Mouse (Mus musculus) hindbrain, embryonic 12.5 days (tissue): Measurements from ENCODE around the gene Gm17660. TPM values are rescaled to one million over a fixed set of nuclear protein-coding genes. Genes with fewer than 3 reads are reported as not detected.

Experiments
- ATAC-seq: fragments of 200-750 bp; cut with Nextera tagmentation; 2 replicates; pipeline ENCODE4 v1.8.0; 2017; ENCODE audit warnings: moderate TSS enrichment; ENCODE audit not compliant: low FRiP score
- H3K27ac ChIP-seq: fragments of 300-500 bp; sonication (generic); 2 replicates; pipeline ENCODE4 v1.5.1; 2016; ENCODE audit warnings: mild to moderate bottlenecking
- H3K27me3 ChIP-seq: fragments of 300-500 bp; sonication (generic); 2 replicates; pipeline ENCODE4 v1.6.1; 2016; ENCODE audit warnings: mild to moderate bottlenecking
- H3K36me3 ChIP-seq: fragments of 300-500 bp; sonication (generic); 2 replicates; pipeline ENCODE4 v1.6.1; 2016; ENCODE audit warnings: mild to moderate bottlenecking
- H3K4me1 ChIP-seq: fragments of 300-500 bp; sonication (generic); 2 replicates; pipeline ENCODE4 v1.6.1; 2016
- H3K4me2 ChIP-seq: fragments of 300-500 bp; sonication (generic); replicated peaks from 2 replicates; pipeline ENCODE4 v1.6.1; 2016; ENCODE audit warnings: mild to moderate bottlenecking
- H3K4me3 ChIP-seq: fragments of 300-500 bp; sonication (generic); 2 replicates; pipeline ENCODE4 v1.5.1; 2016; ENCODE audit warnings: mild to moderate bottlenecking
- H3K9ac ChIP-seq: fragments of 300-500 bp; sonication (generic); 2 replicates; pipeline ENCODE4 v1.6.1; 2016; ENCODE audit warnings: mild to moderate bottlenecking, moderate library complexity
- H3K9me3 ChIP-seq: fragments of 300-500 bp; sonication (generic); replicated peaks from 2 replicates; pipeline ENCODE4 v1.6.1; 2016; ENCODE audit warnings: mild to moderate bottlenecking
- WGBS: fragments of 180-500 bp; shearing (Covaris S2); methylation state at CpG from one replicate; pipeline ENCODE4 v1.1.7; 2016; 5-methylcytosine and 5-hydroxymethylcytosine counted together
- polyA plus RNA-seq: library from polyadenylated mRNA; unstranded; fragments of >200 nt; fragmentation: Nextera tagmentation; extraction: Ambion mirVana; gene quantifications from 2 replicates; pipeline ENCODE4 v1.2.1, GENCODE M21; 2016

Gene Gm17660
- polyA plus RNA-seq, 1 experiment from 2014 or later = not detected

DNA sequence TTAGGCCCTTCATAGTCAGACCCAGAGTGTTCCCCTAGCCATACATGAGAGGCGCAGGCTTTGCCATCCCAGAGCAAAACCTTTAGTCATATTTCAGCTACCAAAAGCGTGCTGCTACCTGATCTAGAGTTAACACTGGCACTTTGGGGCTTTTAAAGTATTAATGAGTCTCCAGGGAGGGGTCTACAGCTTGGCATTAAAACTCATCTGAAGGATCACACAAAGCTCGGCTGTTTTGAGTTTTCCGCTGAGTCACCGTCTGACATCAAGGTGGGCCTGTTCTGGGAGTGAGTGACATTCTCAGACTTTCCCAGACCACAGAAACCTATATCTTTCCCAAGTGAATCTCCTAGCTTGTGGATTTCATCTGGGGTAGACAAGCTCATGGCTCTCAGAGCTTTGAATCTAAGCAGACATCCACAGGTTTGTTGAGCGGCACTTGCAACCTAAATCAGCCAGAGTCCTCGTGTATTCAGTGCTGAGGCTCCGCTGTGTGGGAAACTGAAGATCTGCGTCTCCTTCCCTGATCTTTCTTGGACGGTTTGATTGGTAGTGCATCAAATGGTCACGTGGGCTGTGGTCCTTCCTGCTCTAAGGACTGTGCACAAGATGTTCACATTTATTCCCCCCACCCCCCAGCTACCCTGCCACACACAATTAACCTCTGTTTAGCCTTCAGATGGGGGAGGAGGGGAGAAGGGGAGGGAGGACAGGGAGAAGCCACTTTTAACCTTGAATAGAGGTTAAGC lies 30.9 kb upstream of the Gm17660 start:
- Histone ChIP-seq H3K9me3 (no peaks in the 10 kb centered on the region), H3K27ac (peak overlapping the region; percentile 88), H3K27me3 (no peaks in the 10 kb centered on the region), H3K4me2 (peak overlapping the region; percentile 44), H3K4me1 (peaks cover 70% of the 10 kb centered on the region), H3K9ac (peak overlapping the region; percentile 45; the same call in 1 of the 2 replicates), H3K36me3 (no peaks in the 10 kb centered on the region), H3K4me3 (peak overlapping the region; percentile 20)
- WGBS = 35% methylated on average over 11 of the region's 11 CpGs
- peak; percentile 63 for ATAC-seq

DNA sequence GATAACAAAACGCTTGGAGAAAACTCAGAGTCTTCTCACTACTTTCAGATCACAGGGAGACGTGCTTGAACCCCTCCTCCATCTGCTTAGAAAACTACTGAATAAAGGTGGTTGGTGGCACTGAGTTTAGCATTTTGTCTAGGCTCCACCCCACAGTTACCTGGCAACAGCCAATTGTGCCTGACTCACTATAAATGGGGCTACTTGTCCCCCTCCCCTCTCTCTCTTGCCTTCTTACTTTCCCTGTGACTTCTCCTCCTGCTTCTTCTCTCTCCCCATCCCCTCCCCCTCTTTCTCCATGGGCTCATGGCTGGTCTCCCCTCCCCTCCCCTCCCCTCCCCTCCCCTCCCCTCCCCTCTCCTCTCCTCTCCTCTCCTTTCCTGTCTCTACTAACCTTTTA lies 26.7 kb upstream of the Gm17660 start:
- Histone ChIP-seq H3K27ac (no peak overlapping the region), H3K4me1 (peaks cover 48% of the 10 kb centered on the region), H3K27me3 (no peaks in the 10 kb centered on the region), H3K9me3 (no peaks in the 10 kb centered on the region), H3K4me2 (no peak overlapping the region), H3K9ac (no peak overlapping the region), H3K4me3 (no peak overlapping the region), H3K36me3 (no peaks in the 10 kb centered on the region)
- no peak for ATAC-seq
- 45% methylated on average over 2 of the region's 2 CpGs for WGBS

DNA sequence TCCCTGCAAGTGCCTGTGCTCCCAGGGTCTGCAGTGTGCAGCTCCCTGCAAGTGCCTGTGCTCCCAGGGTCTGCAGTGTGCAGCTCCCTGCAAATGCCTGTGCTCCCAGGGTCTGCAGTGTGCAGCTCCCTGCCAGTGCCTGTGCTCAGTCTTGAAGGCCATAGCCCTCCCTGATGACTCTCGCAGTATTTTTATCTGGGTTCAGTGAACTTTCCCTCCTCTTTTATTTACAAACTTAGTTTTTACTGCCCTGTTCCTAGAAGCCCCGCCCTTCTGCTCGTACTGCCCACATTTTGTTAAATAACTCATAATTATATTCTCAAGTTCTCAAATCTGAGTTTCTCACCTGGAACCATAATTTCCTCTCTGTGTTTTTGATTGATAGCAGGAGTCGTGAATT lies 25.8 kb upstream of the Gm17660 start:
- Histone ChIP-seq H3K4me1 (peaks cover 43% of the 10 kb centered on the region), H3K9me3 (no peaks in the 10 kb centered on the region), H3K27me3 (no peaks in the 10 kb centered on the region), H3K4me2 (no peak overlapping the region), H3K9ac (no peak overlapping the region), H3K4me3 (no peak overlapping the region), H3K36me3 (no peaks in the 10 kb centered on the region), H3K27ac (peak overlapping the region; percentile 55; the same call in 1 of the 2 replicates)
- no peak for ATAC-seq
- 71% methylated on average over 4 of the region's 4 CpGs for WGBS

DNA sequence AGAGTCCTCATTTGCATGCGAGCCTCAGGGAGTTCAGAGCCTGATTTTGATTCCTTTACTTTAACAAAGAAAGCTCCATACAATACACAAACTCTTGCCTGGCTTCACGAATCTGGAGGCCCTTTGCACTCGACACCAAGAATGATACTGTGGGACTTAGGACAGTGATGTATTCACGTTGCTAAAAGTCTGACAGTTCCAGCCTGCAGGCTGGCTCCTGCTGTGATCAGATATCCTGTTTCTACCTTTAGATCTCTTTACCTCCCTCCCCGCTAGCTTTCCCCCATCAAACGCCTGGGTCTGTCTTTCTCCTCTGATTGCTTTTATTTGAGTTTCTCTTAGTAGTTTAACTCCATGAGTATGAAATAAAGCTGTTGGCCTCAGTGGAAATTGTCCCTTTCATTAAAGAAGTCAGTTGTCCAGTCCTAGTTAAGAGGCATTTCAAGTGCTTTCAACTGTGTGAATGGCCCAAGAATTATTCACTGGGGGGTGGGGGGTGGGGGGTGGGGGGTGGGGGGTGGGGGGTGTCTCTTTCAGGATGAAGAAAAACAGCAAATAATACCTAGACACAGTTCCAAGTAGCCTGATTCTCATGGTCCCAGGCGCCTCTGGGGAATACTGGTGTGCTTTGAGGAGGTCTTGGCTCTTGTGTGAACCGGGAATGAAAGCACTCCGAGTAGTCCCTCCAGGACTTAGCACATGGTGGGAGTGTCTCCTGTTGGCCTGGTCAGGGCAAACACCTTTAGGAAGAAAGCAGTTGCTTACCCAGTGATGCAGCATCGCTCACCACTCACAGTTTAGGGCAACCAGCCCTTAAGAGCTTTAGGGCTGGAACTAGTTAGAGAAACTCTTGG lies 24.5 kb upstream of the Gm17660 start:
- no peak overlapping the region for H3K4me2 ChIP-seq
- no peaks in the 10 kb centered on the region for H3K27me3 ChIP-seq
- H3K27ac ChIP-seq = peak overlapping the region; percentile 55; the same call in 1 of the 2 replicates
- H3K4me3 ChIP-seq = no peak overlapping the region
- H3K9me3 ChIP-seq = no peaks in the 10 kb centered on the region
- WGBS = 11% methylated on average over 10 of the region's 10 CpGs
- no peaks in the 10 kb centered on the region for H3K36me3 ChIP-seq
- H3K4me1 ChIP-seq = peaks cover 35% of the 10 kb centered on the region
- ATAC-seq = peak; percentile 61
- no peak overlapping the region for H3K9ac ChIP-seq

DNA sequence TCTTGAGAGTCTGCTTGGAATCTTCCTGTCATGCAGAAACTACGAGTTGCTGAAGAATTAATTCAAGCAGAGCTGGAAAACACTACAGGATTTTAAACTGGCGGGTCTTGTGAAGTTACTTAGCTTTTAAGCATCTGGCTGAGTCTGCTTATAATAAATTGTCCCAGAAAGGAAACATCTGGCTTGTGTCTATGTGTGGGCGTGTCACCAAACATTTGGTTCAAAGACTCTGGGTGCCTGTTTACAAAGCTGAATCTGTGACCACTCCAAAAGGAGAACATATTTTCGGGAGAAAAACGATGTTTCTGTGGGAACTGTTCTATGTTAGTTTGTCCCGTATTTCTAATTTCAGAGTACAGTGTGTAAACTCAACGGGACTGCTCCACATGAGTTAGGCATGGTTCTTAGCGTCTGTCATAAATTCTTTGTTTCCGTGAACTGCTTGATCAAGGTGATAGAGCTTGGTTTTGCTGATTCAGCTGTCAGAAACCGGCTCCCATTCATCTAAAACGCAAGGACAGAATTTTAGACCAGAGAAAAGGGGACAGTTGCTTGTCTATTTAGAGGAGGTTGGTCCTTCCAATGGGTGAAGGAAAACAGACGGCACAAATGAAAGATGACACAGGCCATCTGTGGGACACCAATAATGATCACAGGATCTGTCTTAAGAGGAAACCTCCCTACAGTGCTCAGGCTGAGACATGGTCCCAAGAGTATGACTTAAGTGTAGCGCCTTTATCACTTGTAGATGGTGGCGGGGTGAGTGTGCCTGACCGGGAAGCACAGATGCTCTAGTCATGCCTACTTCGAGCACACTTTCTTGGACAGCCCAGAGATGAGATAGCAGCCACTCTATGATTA lies 18.9 kb upstream of the Gm17660 start:
- Histone ChIP-seq H3K9me3 (no peaks in the 10 kb centered on the region), H3K27me3 (no peaks in the 10 kb centered on the region), H3K4me3 (no peak overlapping the region), H3K27ac (no peak overlapping the region), H3K9ac (no peak overlapping the region), H3K4me2 (no peak overlapping the region), H3K36me3 (no peaks in the 10 kb centered on the region), H3K4me1 (0 out of 2 replicates have a peak, but pooled peaks cover 4% of the 10 kb centered on the region)
- WGBS = 82% methylated on average over 16 of the region's 16 CpGs
- ATAC-seq = no peak

DNA sequence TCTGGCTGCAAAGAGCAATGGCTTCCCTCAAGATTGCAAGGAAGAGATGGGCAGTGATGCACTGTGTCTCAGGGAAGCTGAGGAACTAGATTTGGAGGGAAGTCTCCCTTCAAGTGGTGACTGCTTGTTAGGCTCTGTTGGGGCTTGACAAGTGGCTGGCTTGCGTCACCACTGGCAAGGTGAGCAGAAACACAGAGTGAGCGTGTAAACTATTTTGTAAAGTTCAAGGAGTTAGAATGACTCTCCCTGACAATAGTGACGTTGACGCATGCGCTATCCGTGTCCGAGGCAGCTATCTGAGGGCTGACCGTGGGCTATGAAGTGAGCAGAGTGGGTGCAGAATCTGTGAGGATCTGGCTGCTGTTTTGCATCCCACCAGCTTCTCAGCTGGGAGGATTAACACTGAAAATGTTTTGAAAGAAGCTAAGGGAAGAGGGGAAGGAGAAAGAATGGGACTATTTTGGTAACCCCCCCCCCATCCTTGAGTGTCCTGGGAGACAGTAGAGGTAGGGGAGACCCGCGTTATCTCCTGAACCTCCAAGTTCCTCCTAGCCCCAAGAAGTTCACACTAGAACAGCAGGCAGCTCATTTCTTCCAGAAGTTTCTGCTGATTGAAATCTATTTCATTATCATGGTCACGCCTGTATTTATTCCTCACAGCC lies 18.1 kb upstream of the Gm17660 start:
- Histone ChIP-seq H3K27ac (no peak overlapping the region), H3K4me3 (no peak overlapping the region), H3K36me3 (no peaks in the 10 kb centered on the region), H3K4me2 (no peak overlapping the region), H3K9ac (no peak overlapping the region), H3K9me3 (no peaks in the 10 kb centered on the region), H3K4me1 (0 out of 2 replicates have a peak, but pooled peaks cover 4% of the 10 kb centered on the region), H3K27me3 (no peaks in the 10 kb centered on the region)
- ATAC-seq = no peak
- 85% methylated on average over 11 of the region's 11 CpGs for WGBS

DNA sequence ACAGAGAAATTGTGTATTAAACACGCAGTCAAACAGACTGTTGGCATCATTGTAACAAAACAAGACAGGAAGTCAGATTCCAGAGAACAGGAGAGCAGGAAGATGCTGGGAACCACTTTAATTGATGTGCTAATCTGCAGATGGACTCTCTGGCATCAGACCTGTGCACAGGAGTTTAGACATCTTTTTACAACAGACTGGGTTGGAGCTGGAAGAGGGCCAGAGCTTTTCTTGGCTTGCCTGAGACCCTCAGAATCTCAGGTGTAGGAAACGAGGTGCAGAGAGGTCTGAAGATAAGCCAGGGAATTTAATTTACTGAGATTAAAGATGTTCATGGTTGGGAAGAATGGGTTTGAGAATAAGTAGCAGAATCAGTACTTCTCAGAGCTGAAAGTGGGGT lies 12.3 kb upstream of the Gm17660 start:
- no peak for ATAC-seq
- H3K36me3 ChIP-seq = peaks cover 11% of the 10 kb centered on the region; the same call in 1 of the 2 replicates

DNA sequence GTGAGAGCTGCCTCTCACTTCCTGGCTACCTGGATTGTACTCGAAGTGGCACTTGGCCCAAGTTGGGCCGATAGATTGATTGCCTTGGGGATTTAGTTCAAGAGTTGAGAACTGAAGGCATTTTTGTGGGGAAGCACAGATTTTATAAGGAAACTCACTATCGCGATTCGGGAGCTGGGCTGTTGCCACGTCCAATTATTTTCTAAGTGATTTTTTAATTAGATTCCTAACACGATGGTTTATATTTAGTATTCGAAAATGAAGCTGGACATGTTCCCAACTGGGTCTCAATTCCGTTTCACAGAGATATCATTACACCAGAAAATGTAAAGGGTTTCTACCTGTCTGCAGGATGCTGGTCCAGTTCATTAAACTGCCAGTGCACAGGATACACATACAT lies 8.0 kb upstream of the Gm17660 start:
- Histone ChIP-seq H3K27me3 (no peaks in the 10 kb centered on the region), H3K27ac (no peak overlapping the region), H3K9me3 (no peaks in the 10 kb centered on the region), H3K4me1 (no peaks in the 10 kb centered on the region), H3K4me2 (no peak overlapping the region), H3K36me3 (peaks cover 11% of the 10 kb centered on the region; the same call in 1 of the 2 replicates), H3K9ac (no peak overlapping the region), H3K4me3 (no peak overlapping the region)
- WGBS = 88% methylated on average over 9 of the region's 9 CpGs
- ATAC-seq = no peak

More for the DNA sequence above, 12.3 kb upstream of the Gm17660 start:
- no peaks in the 10 kb centered on the region for H3K9me3 ChIP-seq
- H3K27ac ChIP-seq = no peak overlapping the region
- no peak overlapping the region for H3K4me3 ChIP-seq
- H3K27me3 ChIP-seq = no peaks in the 10 kb centered on the region
- H3K9ac ChIP-seq = no peak overlapping the region
- WGBS = 87% methylated on average over 2 of the region's 2 CpGs
- H3K4me2 ChIP-seq = no peak overlapping the region
- no peaks in the 10 kb centered on the region for H3K4me1 ChIP-seq

DNA sequence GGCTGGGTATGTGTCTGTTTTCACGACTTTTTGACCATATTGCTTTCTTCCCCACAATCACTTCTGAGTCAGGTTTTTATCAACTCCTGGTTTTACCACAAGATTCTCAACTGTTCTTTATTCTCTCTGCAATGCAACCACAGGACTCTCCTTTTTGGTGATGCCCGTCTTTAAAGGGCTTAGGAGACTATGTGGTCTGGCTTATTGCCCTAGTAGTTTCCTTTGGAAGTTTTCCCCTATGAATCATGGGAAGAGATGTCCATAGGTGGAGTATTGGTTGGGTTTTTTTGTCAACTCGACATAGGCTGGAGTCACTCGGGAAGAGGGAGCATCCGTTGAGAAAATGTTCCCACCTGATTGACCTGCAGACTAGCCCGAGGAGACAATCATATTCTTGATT lies 3.3 kb upstream of the Gm17660 start:
- no peak overlapping the region for H3K27ac ChIP-seq
- no peak for ATAC-seq

DNA sequence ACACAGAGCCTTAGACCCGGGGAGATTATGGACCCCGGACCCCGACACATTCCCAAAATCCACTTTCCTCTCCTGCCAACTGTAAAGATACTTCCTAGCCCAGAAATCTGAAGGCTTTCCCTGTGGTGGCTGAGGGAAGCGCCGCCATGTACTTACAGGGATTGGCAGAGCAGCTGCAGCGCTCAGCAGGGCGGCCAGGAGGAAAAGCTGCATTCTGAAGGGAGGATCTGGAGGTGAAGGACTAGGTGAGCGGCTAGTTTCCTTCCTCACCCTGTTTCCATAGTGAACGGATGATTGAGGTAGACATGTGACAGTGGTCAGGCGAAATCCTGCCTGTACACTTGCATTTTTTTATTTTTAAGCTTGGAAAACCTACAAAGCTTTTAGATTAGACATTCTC lies 1.0 kb downstream of the Gm17660 start:
- H3K36me3 ChIP-seq = no peaks in the 10 kb centered on the region
- H3K4me2 ChIP-seq = no peak overlapping the region
- peaks cover 14% of the 10 kb centered on the region for H3K4me1 ChIP-seq
- ATAC-seq = no peak
- no peak overlapping the region for H3K4me3 ChIP-seq
- no peak overlapping the region for H3K27ac ChIP-seq
- no peaks in the 10 kb centered on the region for H3K27me3 ChIP-seq
- 30% methylated on average over 10 of the region's 10 CpGs for WGBS
- H3K9me3 ChIP-seq = no peaks in the 10 kb centered on the region
- H3K9ac ChIP-seq = no peak overlapping the region

More for the DNA sequence above, 3.3 kb upstream of the Gm17660 start:
- Histone ChIP-seq H3K4me1 (no peaks in the 10 kb centered on the region), H3K36me3 (0 out of 2 replicates have a peak, but pooled peaks cover 2% of the 10 kb centered on the region), H3K4me2 (no peak overlapping the region), H3K27me3 (no peaks in the 10 kb centered on the region), H3K9me3 (no peaks in the 10 kb centered on the region), H3K4me3 (no peak overlapping the region), H3K9ac (no peak overlapping the region)
- 87% methylated on average over 6 of the region's 6 CpGs for WGBS

DNA sequence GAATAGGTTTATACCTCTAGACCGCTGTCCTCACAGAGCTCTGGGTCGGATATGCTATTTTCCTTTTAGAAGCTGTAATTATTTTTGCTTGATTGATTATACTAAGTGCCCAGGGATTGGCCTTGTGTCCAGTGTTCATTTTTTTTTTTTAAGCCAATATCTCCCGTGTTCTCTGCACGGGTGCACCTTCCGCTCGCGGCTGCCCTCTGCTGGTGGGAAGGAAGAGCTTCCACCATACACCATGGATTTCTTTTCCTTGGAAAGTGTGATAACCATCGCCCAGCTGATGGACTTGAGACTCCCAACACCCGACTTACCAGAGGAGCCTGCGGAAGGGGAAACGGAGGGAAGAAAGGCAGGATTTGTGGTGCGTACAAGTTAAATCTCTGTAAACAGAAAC lies 3.0 kb downstream of the Gm17660 start:
- Histone ChIP-seq H3K27ac (no peak overlapping the region), H3K9ac (no peak overlapping the region), H3K36me3 (no peaks in the 10 kb centered on the region), H3K4me3 (no peak overlapping the region), H3K4me1 (peaks cover 14% of the 10 kb centered on the region), H3K9me3 (no peaks in the 10 kb centered on the region), H3K27me3 (no peaks in the 10 kb centered on the region), H3K4me2 (no peak overlapping the region)
- WGBS = 40% methylated on average over 12 of the region's 12 CpGs
- no peak for ATAC-seq
